Mouse (Mus musculus) cerebellum, adult 18-20 months (tissue): ENCODE measurements around the gene Gm13277.
A peak's percentile ranks its signal among the peaks of the same experiment; 100 is the strongest.
"Not testable (repeated sequence)": the region's sequence is repeated elsewhere in the genome, so short reads cannot be mapped to it uniquely, and the experiment has no call there.

Experiments used
- DNase-seq, 2 experiments: peaks; one replicate each; pipeline ENCODE4 v3.0.0; 2021

The Gm13277 gene

GRCm38 (mm10) chr4:88791250-88791649 lies 2.8 kb downstream of the Gm13277 start, which contains the start of gene Gm13278:
TSS of gene Gm13278 (plus strand) at chr4:88791550.
- DNase-seq, result not testable (repeated sequence)

- peak; percentile 49 to 74 for DNase-seq
Measured at GRCm38 (mm10) chr4:88793936-88794675, 5.7 kb downstream of the Gm13277 start, which contains the start of gene Gm13275. TSS of gene Gm13275 (plus strand) at chr4:88794487.

- not testable (repeated sequence) for DNase-seq
Measured at GRCm38 (mm10) chr4:88797097-88797496, 8.7 kb downstream of the Gm13277 start, which contains the start of gene Gm13279. TSS of gene Gm13279 (plus strand) at chr4:88797397.

- DNase-seq, result not testable (repeated sequence)
Measured at GRCm38 (mm10) chr4:88799365-88799764, 10.9 kb downstream of the Gm13277 start, which contains the start of gene Gm13285. TSS of gene Gm13285 (plus strand) at chr4:88799665.

- not testable (repeated sequence) for DNase-seq
Measured at GRCm38 (mm10) chr4:88802954-88803353, 14.5 kb downstream of the Gm13277 start, which contains the start of gene Gm13287. TSS of gene Gm13287 (plus strand) at chr4:88803254.

GRCm38 (mm10) chr4:88805231-88805630 lies 16.8 kb downstream of the Gm13277 start, which contains the start of gene Gm13288:
TSS of gene Gm13288 (plus strand) at chr4:88805531.
- DNase-seq, result not testable (repeated sequence)

- peak; percentile 21 to 36 for DNase-seq
Measured at GRCm38 (mm10) chr4:88805761-88806160, 17.3 kb downstream of the Gm13277 start.

- no peak for DNase-seq
Measured at GRCm38 (mm10) chr4:88815928-88816327, 27.5 kb downstream of the Gm13277 start, which contains the start of gene Ifna7. TSS of gene Ifna7 (plus strand) at chr4:88816228.

- DNase-seq, result no peak
Measured at GRCm38 (mm10) chr4:88819659-88820058, 31.2 kb downstream of the Gm13277 start, which contains the start of gene Ifna11. TSS of gene Ifna11 (plus strand) at chr4:88819959.

- DNase-seq, result peak; percentile 5 to 17
Measured at GRCm38 (mm10) chr4:88822995-88823394, 34.6 kb downstream of the Gm13277 start.

- DNase-seq, result not testable (repeated sequence)
Measured at GRCm38 (mm10) chr4:88827116-88827515, 38.7 kb downstream of the Gm13277 start, which contains the start of gene Ifna6. TSS of gene Ifna6 (plus strand) at chr4:88827416.

GRCm38 (mm10) chr4:88830523-88830922 lies 42.1 kb downstream of the Gm13277 start:
- DNase-seq, result peak; percentile 20 to 23

- DNase-seq, result not testable (repeated sequence)
Measured at GRCm38 (mm10) chr4:88835225-88835624, 46.8 kb downstream of the Gm13277 start, which contains the start of gene Ifna5. TSS of gene Ifna5 (plus strand) at chr4:88835525.
